ENCODE assay signal across 8 mouse cellular contexts in genomic region chr2:144011080-144011551, GRCm38 (mm10). TPM values are rescaled to one million over a fixed set of nuclear protein-coding genes. Genes with fewer than 3 reads are reported as not detected.
DNase-seq lines count a peak whose midpoint lies in the region; ATAC-seq lines count a peak whose summit lies in the region.

Gene Rrbp1 (minus strand): TSS chr2:144011263.

- peak within 1 kb of the TSS; percentile 63 for H3K4me2 ChIP-seq in heart, embryonic 14.5 days (ENCODE audit: low read length)
- H3K4me2 ChIP-seq in liver, embryonic 13.5 days, result peak within 1 kb of the TSS; percentile 98
- peak within 1 kb of the TSS; percentile 71 for H3K4me2 ChIP-seq in stomach, embryonic 16.5 days (ENCODE audit: low read depth, low read length)

- H3K9ac ChIP-seq in heart, embryonic 14.5 days (ENCODE audit: low read length), result peak within 1 kb of the TSS; percentile 99
- peak within 1 kb of the TSS; percentile 92 for H3K9ac ChIP-seq in liver, embryonic 13.5 days
- peak within 1 kb of the TSS; percentile 93 for H3K9ac ChIP-seq in stomach, embryonic 16.5 days (ENCODE audit: low read length)

- peaks cover 13% of the 10 kb centered on the region for H3K36me3 ChIP-seq in heart, embryonic 14.5 days (ENCODE audit: control insufficient read depth, insufficient read depth, low read length)
- peaks cover 6% of the 10 kb centered on the region; the same call in 1 of the 2 replicates for H3K36me3 ChIP-seq in liver, embryonic 13.5 days
- H3K36me3 ChIP-seq in stomach, embryonic 16.5 days (ENCODE audit: control insufficient read depth, insufficient read depth, low read length), result no peaks in the 10 kb centered on the region

- H3K4me3 ChIP-seq in heart, embryonic 14.5 days (ENCODE audit: control insufficient read depth in 1 of 2, insufficient read depth in 1 of 2, low read depth in 1 of 2, low read length in 2 of 2), result peak within 1 kb of the TSS; percentile 96 to 98
- peak within 1 kb of the TSS; percentile 97 for H3K4me3 ChIP-seq in liver, embryonic 13.5 days (replicated peaks)
- peak within 1 kb of the TSS; percentile 93 for H3K4me3 ChIP-seq in stomach, embryonic 16.5 days (replicated peaks; ENCODE audit: low read length)

- H3K27me3 ChIP-seq in heart, embryonic 14.5 days (ENCODE audit: control insufficient read depth, insufficient read depth, low read length), result no peaks in the 10 kb centered on the region
- no peaks in the 10 kb centered on the region for H3K27me3 ChIP-seq in liver, embryonic 13.5 days
- H3K27me3 ChIP-seq in stomach, embryonic 16.5 days (ENCODE audit: control insufficient read depth, insufficient read depth, low read length), result no peaks in the 10 kb centered on the region

- WGBS in heart, embryonic 14.5 days, result 1% methylated on average over 47 of the region's 53 CpGs
- WGBS in liver, embryonic 13.5 days (ENCODE audit: insufficient replicate concordance), result under 1% methylated on average over 42 of the region's 53 CpGs
- under 1% methylated on average over 43 of the region's 53 CpGs for WGBS in stomach, embryonic 16.5 days

- peak; percentile 93 for ATAC-seq in CD4-positive, CD25-positive, alpha-beta regulatory T cell, adult 4 months
- ATAC-seq in heart, embryonic 14.5 days (ENCODE audit: insufficient number of reproducible peaks, insufficient read depth, low FRiP score, low read depth), result peak; percentile 97
- ATAC-seq in liver, embryonic 13.5 days (ENCODE audit: low read depth), result peak; percentile 95
- peak; percentile 98 for ATAC-seq in stomach, embryonic 16.5 days (ENCODE audit: insufficient read depth, low FRiP score)

- H3K27ac ChIP-seq in heart, embryonic 14.5 days (replicated peaks in 1 of 2; ENCODE audit: control insufficient read depth in 1 of 2, insufficient read depth in 1 of 2, low read depth in 2 of 2, low read length in 2 of 2), result peak within 1 kb of the TSS; percentile 95 to 97
- peak within 1 kb of the TSS; percentile 93 for H3K27ac ChIP-seq in liver, embryonic 13.5 days
- peak within 1 kb of the TSS; percentile 95 for H3K27ac ChIP-seq in stomach, embryonic 16.5 days (ENCODE audit: low read length)

- DNase-seq in c-Kit-negative CD71-positive TER-119-positive erythroid progenitor cells, embryonic 14.5 days (ENCODE audit: low read depth, low spot score), result peak; percentile 95
- DNase-seq in fibroblast of lung, adult 2 months (ENCODE audit: low read depth), result peak; percentile 94
- DNase-seq in kidney, postnatal 14 days, result peak; percentile 99
- DNase-seq in liver, embryonic 13.5 days, result peak; percentile 98
- peak; percentile 99 for DNase-seq in neural tube, embryonic 10.5 days (ENCODE audit: extremely low spot score, low spot score)

- H3K4me1 ChIP-seq in heart, embryonic 14.5 days (ENCODE audit: control insufficient read depth in 2 of 2, insufficient read depth in 2 of 2, low read length in 2 of 2), result peaks cover 4 to 25% of the 10 kb centered on the region in 2 experiments
- peaks cover 57% of the 10 kb centered on the region for H3K4me1 ChIP-seq in liver, embryonic 13.5 days (replicated peaks)
- peaks cover 34% of the 10 kb centered on the region for H3K4me1 ChIP-seq in stomach, embryonic 16.5 days (ENCODE audit: control insufficient read depth, insufficient read depth, low read length)

- no peaks in the 10 kb centered on the region for H3K9me3 ChIP-seq in heart, embryonic 14.5 days (ENCODE audit: control insufficient read depth, low read length)
- no peaks in the 10 kb centered on the region for H3K9me3 ChIP-seq in liver, embryonic 13.5 days (replicated peaks)
- no peaks in the 10 kb centered on the region for H3K9me3 ChIP-seq in stomach, embryonic 16.5 days (replicated peaks; ENCODE audit: control insufficient read depth, low read length)

RNA-seq across cellular contexts. Expression of gene Rrbp1, which starts in this region (rescaled TPM):
- polyA plus RNA-seq in CD4-positive, CD25-positive, alpha-beta regulatory T cell, adult 4 months (2017; shearing (Covaris generic)), result 10 to 100 TPM; 35.6 to 47.4 TPM
- polyA plus RNA-seq in heart, embryonic 14.5 days (2014; fragmentation: Nextera tagmentation; extraction: Ambion mirVana), result 54.4 and 61.8 TPM in 2 replicates
- polyA plus RNA-seq in liver, embryonic 13.5 days (2015; fragmentation: Nextera tagmentation; extraction: Ambion mirVana), result 48.3 and 49.7 TPM in 2 replicates
- polyA plus RNA-seq in stomach, embryonic 16.5 days (2015; fragmentation: Nextera tagmentation; extraction: Ambion mirVana), result 94.1 and 115 TPM in 2 replicates

Comparison
In these comparisons a context has a peak if more than half of its experiments do, and no peak if none do; other contexts are left out.
1. Peak in every context shown above with its lines: DNase-seq, ATAC-seq, H3K4me3 ChIP-seq and H3K27ac ChIP-seq.